Mouse (Mus musculus): ENCODE measurements around the gene Gnai3.

Gnai3 gene

GRCm38 (mm10) chr3:108083904-108084407, 62.0 kb downstream of the Gnai3 start:
- in situ Hi-C loops (cut with MboI) = no loop called here

GRCm38 (mm10) chr3:108083161-108083560, 62.8 kb downstream of the Gnai3 start:
- in situ Hi-C loops (cut with MboI) = no loop called here

GRCm38 (mm10) chr3:108082251-108082875, 63.6 kb downstream of the Gnai3 start:
- in situ Hi-C loops (cut with MboI) = no loop called here

- in situ Hi-C loops (cut with MboI) = no loop called here
Measured at GRCm38 (mm10) chr3:108081681-108082080, 64.3 kb downstream of the Gnai3 start.

GRCm38 (mm10) chr3:108076836-108077235, 69.1 kb downstream of the Gnai3 start:
- in situ Hi-C loops (cut with MboI) = loop anchor here (10.0 kb wide), 1 partner anchor 68 kb away; the partner anchor contains the start of gene Gnai3

GRCm38 (mm10) chr3:108072983-108073569, 72.9 kb downstream of the Gnai3 start:
- in situ Hi-C loops (cut with MboI) = loop anchor here (10.0 kb wide), 1 partner anchor 72 kb away; the partner anchor contains the start of gene Gnai3

GRCm38 (mm10) chr3:108070295-108071293, 75.4 kb downstream of the Gnai3 start:
- in situ Hi-C loops (cut with MboI) = loop anchor here (10.0 kb wide), 1 partner anchor 74 kb away; the partner anchor contains the start of gene Gnai3

GRCm38 (mm10) chr3:108069231-108069870, 76.6 kb downstream of the Gnai3 start:
- in situ Hi-C loops (cut with MboI) = no loop called here

GRCm38 (mm10) chr3:108068826-108069225, 77.1 kb downstream of the Gnai3 start:
- in situ Hi-C loops (cut with MboI) = no loop called here

- in situ Hi-C loops (cut with MboI) = no loop called here
Measured at GRCm38 (mm10) chr3:108067370-108067934, 78.5 kb downstream of the Gnai3 start.

- in situ Hi-C loops (cut with MboI) = no loop called here
Measured at GRCm38 (mm10) chr3:108065551-108065950, 80.4 kb downstream of the Gnai3 start.

- in situ Hi-C loops (cut with MboI) = no loop called here
Measured at GRCm38 (mm10) chr3:108064672-108065071, 81.3 kb downstream of the Gnai3 start.

GRCm38 (mm10) chr3:108062648-108063047, 83.3 kb downstream of the Gnai3 start:
- in situ Hi-C loops (cut with MboI) = no loop called here

GRCm38 (mm10) chr3:108061420-108061819, 84.5 kb downstream of the Gnai3 start:
- in situ Hi-C loops (cut with MboI) = no loop called here

Data from mature B cell (primary cell).